Mouse (Mus musculus): Measurements from ENCODE around the gene B4galt2. TPM values are rescaled to one million over a fixed set of nuclear protein-coding genes. Genes with fewer than 3 reads are reported as not detected.

The B4galt2 gene
- total and polyA plus RNA-seq, 3 experiments, result 0.08 to 0.19 TPM; not detected in 1

GRCm38 (mm10) chr4:117885093-117885492 is 1.8 kb upstream of the B4galt2 start:
- Histone ChIP-seq H3K27ac (ENCODE audit: control insufficient read depth, low read depth, low read length) (no peak overlapping the region), H3K79me2 (ENCODE audit: control insufficient read depth, insufficient read depth, low read length, poor library complexity) (peaks cover 15% of the 10 kb centered on the region), H3K9ac (ENCODE audit: control insufficient read depth, low read depth, low read length, poor library complexity, severe bottlenecking) (no peak overlapping the region), H3K27me3 (ENCODE audit: control insufficient read depth in 1 of 2, insufficient read depth in 2 of 2, low read length in 2 of 2) (no peaks in the 10 kb centered on the region), H3K4me3 (ENCODE audit: control insufficient read depth in 1 of 2, insufficient read depth in 1 of 2, low read depth in 2 of 2, low read length in 2 of 2) (no peak overlapping the region), H3K9me3 (replicated peaks; ENCODE audit: insufficient read depth, low read length) (no peaks in the 10 kb centered on the region), H3K4me1 (ENCODE audit: control insufficient read depth in 1 of 2, insufficient read depth in 2 of 2, low read length in 2 of 2) (peaks cover 0 to 10% of the 10 kb centered on the region in 2 experiments; a peak in 2 of 4 replicates), H3K36me3 (ENCODE audit: control insufficient read depth in 1 of 2, insufficient read depth in 2 of 2, low read length in 2 of 2) (peaks cover 0 to 3% of the 10 kb centered on the region in 2 experiments; a peak in 3 of 4 replicates)
- DNase-seq (ENCODE audit: low read depth, low spot score), result no peak
- no peak for TF ChIP-seq ETS1 (IDR thresholded peaks at IDR 0.05; ENCODE audit: low read depth, low read length)
- TF ChIP-seq MEF2A (IDR thresholded peaks at IDR 0.05; ENCODE audit: extremely low read depth, insufficient replicate concordance, low read depth, low read length, poor library complexity, severe bottlenecking), result no peak
- no peak for TF ChIP-seq POLR2A (IDR thresholded peaks at IDR 0.05; ENCODE audit: control insufficient read depth in 1 of 2, insufficient read depth in 1 of 2, low read depth in 1 of 2, low read length in 2 of 2, poor library complexity in 1 of 2)
- no peak for TF ChIP-seq BHLHE40 (IDR thresholded peaks at IDR 0.05; ENCODE audit: borderline replicate concordance, low read depth, low read length)
- TF ChIP-seq MYB (IDR thresholded peaks at IDR 0.05; ENCODE audit: low read depth, low read length), result no peak
- TF ChIP-seq UBTF (IDR thresholded peaks at IDR 0.05; ENCODE audit: borderline replicate concordance, insufficient read depth, low read depth, low read length), result no peak
- TF ChIP-seq E2F4 (IDR thresholded peaks at IDR 0.05; ENCODE audit: borderline replicate concordance, low read depth, low read length), result no peak
- TF ChIP-seq POLR2AphosphoS2 (IDR thresholded peaks at IDR 0.05; ENCODE audit: low read length), result no peak
- TF ChIP-seq RCOR1 (IDR thresholded peaks at IDR 0.05; ENCODE audit: low read depth, low read length), result no peak
- TF ChIP-seq NRF1 (IDR thresholded peaks at IDR 0.05; ENCODE audit: insufficient read depth, low read depth, low read length, poor library complexity, severe bottlenecking), result no peak
- TF ChIP-seq TAL1 (IDR thresholded peaks at IDR 0.05; ENCODE audit: low read length), result no peak
- TF ChIP-seq MAZ (IDR thresholded peaks at IDR 0.05; ENCODE audit: low read depth, low read length), result no peak
- TF ChIP-seq POLR2AphosphoS5 (IDR thresholded peaks at IDR 0.05; ENCODE audit: borderline replicate concordance, low read depth, low read length), result no peak
- no peak for TF ChIP-seq ZNF384 (IDR thresholded peaks at IDR 0.05; ENCODE audit: low read depth, low read length)
- no peak for TF ChIP-seq EP300 (IDR thresholded peaks at IDR 0.05; ENCODE audit: low read depth in 1 of 2, low read length in 2 of 2)
- no peak for TF ChIP-seq GABPA (IDR thresholded peaks at IDR 0.05; ENCODE audit: low read depth, low read length)
- TF ChIP-seq JUND (IDR thresholded peaks at IDR 0.05; ENCODE audit: low read depth, low read length), result no peak
- TF ChIP-seq ZC3H11A (IDR thresholded peaks at IDR 0.05; ENCODE audit: low read depth, low read length), result no peak

GRCm38 (mm10) chr4:117884146-117884545 is 859 bp upstream of the B4galt2 start:
- peaks cover 0 to 10% of the 10 kb centered on the region in 2 experiments; a peak in 2 of 4 replicates for H3K4me1 ChIP-seq (ENCODE audit: control insufficient read depth in 1 of 2, insufficient read depth in 2 of 2, low read length in 2 of 2)
- peaks cover 0 to 3% of the 10 kb centered on the region in 2 experiments; a peak in 3 of 4 replicates for H3K36me3 ChIP-seq (ENCODE audit: control insufficient read depth in 1 of 2, insufficient read depth in 2 of 2, low read length in 2 of 2)
- no peak overlapping the region for H3K9ac ChIP-seq (ENCODE audit: control insufficient read depth, low read depth, low read length, poor library complexity, severe bottlenecking)
- no peaks in the 10 kb centered on the region for H3K9me3 ChIP-seq (replicated peaks; ENCODE audit: insufficient read depth, low read length)
- no peak overlapping the region for H3K4me3 ChIP-seq (ENCODE audit: control insufficient read depth in 1 of 2, insufficient read depth in 1 of 2, low read depth in 2 of 2, low read length in 2 of 2)
- H3K79me2 ChIP-seq (ENCODE audit: control insufficient read depth, insufficient read depth, low read length, poor library complexity), result peaks cover 15% of the 10 kb centered on the region
- DNase-seq (ENCODE audit: low read depth, low spot score), result no peak
- H3K27ac ChIP-seq (ENCODE audit: control insufficient read depth, low read depth, low read length), result no peak overlapping the region
- no peak for TF ChIP-seq USF2 (IDR thresholded peaks at IDR 0.05; ENCODE audit: borderline replicate concordance in 1 of 2, insufficient read depth in 1 of 2, low read depth in 1 of 2, low read length in 2 of 2)
- TF ChIP-seq UBTF (IDR thresholded peaks at IDR 0.05; ENCODE audit: borderline replicate concordance, insufficient read depth, low read depth, low read length), result no peak
- TF ChIP-seq EP300 (IDR thresholded peaks at IDR 0.05; ENCODE audit: low read depth in 1 of 2, low read length in 2 of 2), result no peak
- no peak for TF ChIP-seq JUND (IDR thresholded peaks at IDR 0.05; ENCODE audit: low read depth, low read length)
- no peak for TF ChIP-seq HCFC1 (IDR thresholded peaks at IDR 0.05; ENCODE audit: low read depth, low read length)
- no peak for TF ChIP-seq MXI1 (IDR thresholded peaks at IDR 0.05; ENCODE audit: low read depth, low read length)
- TF ChIP-seq POLR2AphosphoS2 (IDR thresholded peaks at IDR 0.05; ENCODE audit: low read length), result no peak
- TF ChIP-seq BHLHE40 (IDR thresholded peaks at IDR 0.05; ENCODE audit: borderline replicate concordance, low read depth, low read length), result no peak
- no peak for TF ChIP-seq MYC (IDR thresholded peaks at IDR 0.05; ENCODE audit: low read depth, low read length)
- no peak for TF ChIP-seq TCF12 (IDR thresholded peaks at IDR 0.05; ENCODE audit: low read depth, low read length)
- TF ChIP-seq GABPA (IDR thresholded peaks at IDR 0.05; ENCODE audit: low read depth, low read length), result no peak
- TF ChIP-seq ZKSCAN1 (IDR thresholded peaks at IDR 0.05; ENCODE audit: low read depth, low read length), result no peak
- no peak for TF ChIP-seq POLR2AphosphoS5 (IDR thresholded peaks at IDR 0.05; ENCODE audit: borderline replicate concordance, low read depth, low read length)
- TF ChIP-seq RAD21 (IDR thresholded peaks at IDR 0.05; ENCODE audit: low read depth, low read length), result no peak
- no peak for TF ChIP-seq SMC3 (IDR thresholded peaks at IDR 0.05; ENCODE audit: low read depth, low read length)
- H3K27me3 ChIP-seq (ENCODE audit: control insufficient read depth in 1 of 2, insufficient read depth in 2 of 2, low read length in 2 of 2), result no peaks in the 10 kb centered on the region
